Mouse (Mus musculus) kidney, adult 2 months (tissue): ENCODE results near the gene Gm8914. TPM values are rescaled to one million over a fixed set of nuclear protein-coding genes. Genes with fewer than 3 reads are reported as not detected.
"Not testable (repeated sequence)": the region's sequence is repeated elsewhere in the genome, so short reads cannot be mapped to it uniquely, and the experiment has no call there.

Experiments used
- DNase-seq: peaks from one replicate; pipeline ENCODE4 v3.0.0; 2021
- H3K27ac ChIP-seq: fragments of 200-500 bp; 2 replicates; pipeline ENCODE4 v1.5.1; 2012; ENCODE audit warnings: low read depth, low read length, control low read depth, inconsistent platforms; ENCODE audit not compliant: insufficient read depth
- H3K27me3 ChIP-seq: fragments of 200-500 bp; replicated peaks from 2 replicates; pipeline ENCODE4 v1.6.1; 2012; ENCODE audit warnings: mild to moderate bottlenecking, moderate library complexity, low read length, inconsistent platforms; ENCODE audit not compliant: control insufficient read depth, insufficient read depth
- H3K36me3 ChIP-seq: fragments of 200-500 bp; 2 replicates; pipeline ENCODE4 v1.6.1; 2012; ENCODE audit warnings: mild to moderate bottlenecking, moderate library complexity, low read length, inconsistent platforms; ENCODE audit not compliant: control insufficient read depth, insufficient read depth
- H3K4me1 ChIP-seq: fragments of 200-500 bp; 2 replicates; pipeline ENCODE4 v1.6.1; 2011; ENCODE audit warnings: low read length; ENCODE audit not compliant: control insufficient read depth, insufficient read depth
- H3K4me3 ChIP-seq: fragments of 200-500 bp; 2 replicates; pipeline ENCODE4 v1.5.1; 2011; ENCODE audit warnings: mild to moderate bottlenecking, low read depth, low read length, control low read depth; ENCODE audit not compliant: insufficient read depth
- WGBS: fragments of 180-500 bp; shearing (Covaris S2); methylation state at CpG from one replicate; pipeline ENCODE4 v1.1.7; 2018; 5-methylcytosine and 5-hydroxymethylcytosine counted together
- polyA plus RNA-seq: library from polyadenylated mRNA; depleted of rRNA; stranded (reverse); fragments of >200 nt; gene quantifications from 2 replicates; pipeline ENCODE4 v1.2.3, GENCODE M21; 2012; rRNA removed

Gene Gm8914
- polyA plus RNA-seq, result not detected in 2 replicates

DNA sequence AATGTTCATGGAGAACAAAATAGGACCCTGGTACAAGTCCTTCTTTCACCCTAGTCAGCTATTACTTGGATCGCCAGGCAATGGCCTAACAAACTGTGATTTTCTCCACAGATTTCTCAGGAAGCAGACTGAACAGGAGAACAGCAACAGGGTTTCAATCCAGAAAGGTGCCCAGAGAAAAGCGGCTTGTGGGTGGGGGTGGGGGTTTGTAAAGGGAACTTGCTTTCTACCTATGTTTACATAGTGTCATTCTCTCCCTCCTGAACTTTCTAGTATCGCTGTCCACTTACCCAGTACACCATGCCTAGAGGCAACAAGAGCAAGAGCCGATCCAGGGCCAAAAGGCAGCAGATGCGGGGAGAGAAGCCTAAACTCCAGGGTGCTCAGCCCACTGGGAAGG, at the start of gene Gm8914:
Gene Gm8914 (plus strand): TSS at position 301 of the 400 bp plus-strand sequence.
- H3K27me3 ChIP-seq, H3K4me3 ChIP-seq, H3K4me1 ChIP-seq, H3K36me3 ChIP-seq, DNase-seq, H3K27ac ChIP-seq: not testable (repeated sequence)
- WGBS, result no CpG with 5 or more reads among the region's 5 CpGs

Other genes starting within 250 kb of the Gm8914 start
- gene Mageb2, start 148.4 kb upstream of the Gm8914 start, polyA plus RNA-seq, result not detected in 2 replicates
- gene Gm5072, start 87.6 kb upstream of the Gm8914 start, polyA plus RNA-seq, result not detected in 2 replicates
- not detected in 2 replicates for gene 1700084M14Rik, start 95.8 kb downstream of the Gm8914 start, polyA plus RNA-seq
- gene Gm14781, start 152.1 kb downstream of the Gm8914 start, polyA plus RNA-seq, result not detected in 2 replicates